Mouse (Mus musculus) gastrocnemius, adult 2 months (tissue): ENCODE results near the gene Draxin. TPM values are rescaled to one million over a fixed set of nuclear protein-coding genes. Genes with fewer than 3 reads are reported as not detected.

Experiments used
- DNase-seq: peaks from one replicate; pipeline ENCODE4 v3.0.0; 2022
- H3K27ac ChIP-seq: fragments of 200-600 bp; 2 replicates; pipeline ENCODE4 v1.8.1; 2022; ENCODE audit warnings: mild to moderate bottlenecking
- H3K4me3 ChIP-seq: fragments of 200-600 bp; 2 replicates; pipeline ENCODE4 v1.8.1; 2022; ENCODE audit warnings: mild to moderate bottlenecking, moderate library complexity
- CTCF ChIP-seq: fragments of 200-600 bp; IDR thresholded peaks from 2 replicates; pipeline ENCODE4 v1.8.1; 2022; ENCODE audit warnings: antibody characterized with exemption, mild to moderate bottlenecking, moderate library complexity
- intact Hi-C: fragments of 180-260 bp; cut with DNase I; formaldehyde crosslinking; loops from one replicate; pipeline ENCODE4 v1.15.1; 2025
- total RNA-seq, 2 experiments: library from RNA; stranded (reverse); gene quantifications; 2 replicates each; pipeline ENCODE4 v1.2.3; 2021

The Draxin gene
- total RNA-seq, 2 experiments from 2014 or later, result 0.03 TPM; not detected in 1

DNA sequence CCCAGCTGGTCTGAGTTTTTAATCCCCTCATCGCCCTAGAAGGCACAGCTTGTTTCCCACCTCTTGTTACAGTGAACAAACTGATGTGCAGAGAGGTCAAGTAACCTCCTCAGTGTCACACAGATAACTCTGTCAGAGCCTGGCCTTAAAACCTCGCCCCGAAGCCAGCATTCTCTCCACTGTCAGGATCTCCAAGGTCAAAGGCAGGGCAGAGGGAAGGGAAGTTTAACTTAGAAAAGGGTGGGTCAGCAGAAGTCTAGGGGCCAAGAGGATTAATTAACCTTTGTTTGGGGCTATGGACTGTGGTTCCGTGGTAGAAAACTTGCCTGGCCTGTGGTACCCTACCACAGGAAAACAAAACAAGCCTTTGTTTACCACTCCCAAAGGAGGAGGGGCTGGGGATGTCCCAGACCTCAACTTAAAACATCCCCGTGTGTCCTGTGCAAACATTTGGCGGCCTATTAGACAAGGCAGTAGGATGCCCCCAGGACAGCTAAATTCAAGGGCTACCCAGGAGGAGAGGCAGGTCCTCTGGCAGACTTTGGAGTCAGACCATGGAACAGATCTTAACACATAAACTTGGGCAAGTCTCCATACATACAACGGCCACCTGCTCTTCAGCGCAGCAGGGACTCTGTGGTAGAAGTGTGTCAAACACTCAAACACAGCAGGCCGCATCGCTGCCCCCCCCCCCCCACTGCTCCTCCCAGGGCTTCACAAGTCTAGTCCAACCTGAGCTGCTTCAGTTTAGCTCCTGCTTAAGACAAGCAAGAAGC lies 45.2 kb downstream of the Draxin start:
- peak overlapping the region; percentile 96 for H3K4me3 ChIP-seq
- intact Hi-C loops, result loop anchor here (5.0 kb wide), 1 partner anchor 43 kb away; no protein-coding TSS in a partner anchor
- peak; percentile 33 for DNase-seq
- peak overlapping the region; percentile 94 for H3K27ac ChIP-seq
- no peak for TF ChIP-seq CTCF

DNA sequence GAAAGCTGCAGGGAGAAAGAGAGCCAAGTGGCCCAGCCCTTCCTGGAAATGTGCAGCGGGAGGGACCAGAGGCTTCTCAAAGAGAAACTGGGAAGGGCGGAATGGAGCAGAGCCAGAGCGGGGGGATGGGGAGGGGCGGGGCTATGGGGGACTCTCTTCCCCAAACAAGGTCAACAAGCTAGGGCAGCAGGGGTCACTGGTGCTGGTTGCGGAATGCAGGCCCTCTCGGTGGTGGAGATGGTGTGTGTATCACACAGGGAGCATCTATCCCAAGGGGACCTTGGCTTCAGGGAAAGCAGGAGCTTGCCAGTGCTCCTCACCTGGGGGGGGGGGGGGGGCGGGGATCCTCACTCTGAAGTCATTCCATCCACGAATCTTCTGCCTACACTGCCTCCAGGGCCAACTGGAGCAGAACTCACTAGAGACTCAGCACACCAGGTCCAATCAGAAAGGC lies 46.2 kb downstream of the Draxin start:
- intact Hi-C loops, result no loop called here
- H3K27ac ChIP-seq, result peak overlapping the region; percentile 94
- TF ChIP-seq CTCF, result no peak
- DNase-seq, result peak; percentile 79
- peak overlapping the region; percentile 96 for H3K4me3 ChIP-seq

DNA sequence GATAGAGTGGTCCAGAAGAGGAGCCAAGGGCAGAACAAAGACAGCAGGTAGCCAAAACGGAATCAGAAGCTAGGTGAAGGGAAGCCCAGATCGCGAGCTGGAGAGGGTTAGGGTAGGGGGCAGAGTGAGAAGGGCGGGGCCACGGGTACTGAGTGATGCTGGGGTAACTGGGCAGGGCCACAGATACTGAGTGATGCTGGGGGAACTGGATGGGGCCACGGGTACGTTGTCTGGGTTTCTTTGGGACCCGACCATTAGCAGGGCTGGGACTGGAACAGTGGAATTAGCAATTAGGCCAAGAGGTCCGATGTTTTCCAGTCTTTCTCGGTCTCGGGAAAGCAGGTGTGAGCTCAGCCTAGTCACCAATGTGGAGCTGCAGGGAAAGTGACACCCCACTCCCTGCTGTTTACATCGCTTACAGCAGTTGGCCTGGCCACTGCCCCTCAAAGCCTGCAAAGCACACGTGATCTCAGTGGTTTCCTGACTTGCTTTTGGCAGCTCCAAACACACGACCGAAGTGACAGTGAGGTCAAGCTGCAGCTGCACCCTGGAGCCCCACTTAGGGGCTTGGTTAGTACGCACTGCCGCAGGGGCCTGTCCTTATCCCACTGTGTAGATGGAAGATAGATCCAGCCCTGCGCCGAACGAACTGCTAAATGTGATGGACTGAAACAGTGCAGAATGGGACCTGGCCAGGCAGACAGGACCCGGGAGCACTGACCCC lies 47.2 kb downstream of the Draxin start:
- intact Hi-C loops, result no loop called here
- Histone ChIP-seq H3K4me3 (peak overlapping the region; percentile 51), H3K27ac (peak overlapping the region; percentile 94)
- no peak for TF ChIP-seq CTCF
- peak; percentile 65 for DNase-seq

DNA sequence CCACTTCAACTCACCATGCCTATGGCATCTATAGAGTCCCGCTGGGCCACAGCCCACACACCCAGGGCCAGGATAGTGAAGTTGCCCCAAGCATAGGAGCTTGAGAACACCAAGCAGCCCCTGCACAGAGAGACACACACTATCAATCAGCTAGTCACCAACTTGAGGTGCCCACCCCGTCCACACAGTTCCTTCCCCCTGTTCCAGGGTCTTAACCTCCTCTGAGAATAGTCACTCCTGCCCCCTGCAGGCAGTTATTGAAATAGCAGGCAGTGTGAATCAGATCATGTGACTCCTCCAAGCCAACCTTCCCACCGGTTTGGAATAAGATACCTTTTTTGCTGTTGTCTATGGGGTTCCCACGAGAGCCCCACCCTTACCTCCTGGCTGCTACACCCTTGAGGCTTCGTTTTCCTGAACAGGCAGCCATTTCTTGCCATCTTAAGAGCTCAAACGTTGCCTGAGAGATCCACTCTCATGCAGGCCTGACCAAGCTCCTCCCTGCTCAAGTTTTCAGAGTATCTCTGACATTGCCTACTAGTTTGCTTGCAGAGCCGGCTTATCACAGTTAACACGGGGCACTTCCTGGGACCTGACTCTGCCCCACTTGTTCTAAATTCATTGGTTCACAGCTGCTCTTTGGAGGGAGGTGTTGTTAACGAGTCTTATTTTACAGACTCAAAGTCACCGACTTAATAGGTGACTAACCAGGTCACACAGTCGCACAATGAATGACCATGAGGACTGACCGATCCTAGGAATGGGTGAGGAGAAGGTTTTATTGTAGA lies 48.0 kb downstream of the Draxin start:
- TF ChIP-seq CTCF, result peak; percentile 80
- Histone ChIP-seq H3K27ac (peak overlapping the region; percentile 94), H3K4me3 (no peak overlapping the region)
- peak; percentile 76 for DNase-seq
- intact Hi-C loops, result no loop called here

DNA sequence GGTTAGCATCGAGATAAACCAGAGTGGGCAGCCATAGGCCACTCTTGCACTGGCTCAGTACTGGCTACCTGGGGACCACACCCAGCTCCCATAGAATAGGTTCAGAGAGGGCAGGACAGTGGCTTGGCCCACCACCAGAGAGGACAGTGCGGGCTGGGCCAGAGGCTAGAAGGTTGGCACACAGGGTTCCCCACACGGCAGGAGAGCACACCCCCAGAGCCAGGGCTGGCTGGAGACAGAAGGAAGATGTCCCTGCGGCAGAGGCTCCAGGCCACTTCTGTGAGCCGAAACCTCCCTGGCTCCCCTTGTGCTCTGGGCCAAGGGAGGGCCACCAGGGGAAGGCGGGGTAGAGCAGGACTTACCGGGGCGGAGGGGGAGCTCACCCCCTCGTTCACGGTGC lies 49.3 kb downstream of the Draxin start:
- intact Hi-C loops, result no loop called here
- Histone ChIP-seq H3K27ac (no peak overlapping the region), H3K4me3 (no peak overlapping the region)
- DNase-seq, result no peak
- no peak for TF ChIP-seq CTCF

- no peak overlapping the region for H3K27ac ChIP-seq
- TF ChIP-seq CTCF, result no peak
- intact Hi-C loops, result no loop called here
- H3K4me3 ChIP-seq, result no peak overlapping the region
- no peak for DNase-seq
Measured at GRCm38 (mm10) chr4:148080597-148080973, 49.9 kb downstream of the Draxin start.

DNA sequence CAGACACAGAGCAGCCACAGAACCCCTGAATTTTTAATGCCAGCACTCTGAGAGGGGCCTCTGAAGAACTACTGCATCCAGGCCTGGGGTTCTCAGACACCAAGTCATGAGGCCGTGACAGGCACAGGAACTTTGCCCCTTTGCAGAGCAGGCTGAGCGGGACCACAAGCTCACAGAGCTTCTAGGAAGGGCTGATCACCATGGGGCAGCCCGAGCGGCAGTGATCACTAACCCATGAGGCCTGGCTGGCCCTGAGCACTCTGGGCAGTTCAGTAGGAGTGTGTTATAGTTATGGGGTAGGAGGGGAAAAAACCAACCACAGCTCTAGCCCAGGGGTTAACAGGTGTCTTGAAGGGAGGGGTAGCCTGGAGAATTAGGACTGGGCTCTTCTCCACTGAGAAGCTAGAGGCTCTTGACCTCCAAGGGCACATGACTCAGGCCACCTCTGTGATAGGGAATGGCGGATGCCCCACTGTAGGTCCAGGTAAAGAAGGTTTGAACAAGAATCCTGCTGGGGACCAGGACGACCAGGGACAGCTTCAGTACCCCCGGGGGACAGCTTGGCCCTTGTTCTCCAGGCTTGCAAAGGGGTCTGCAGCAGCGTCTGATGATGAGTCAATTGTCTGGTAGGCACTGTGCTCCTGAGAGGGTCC lies 50.4 kb downstream of the Draxin start:
- no peak overlapping the region for H3K27ac ChIP-seq
- intact Hi-C loops, result no loop called here
- no peak for DNase-seq
- TF ChIP-seq CTCF, result no peak
- no peak overlapping the region for H3K4me3 ChIP-seq

DNA sequence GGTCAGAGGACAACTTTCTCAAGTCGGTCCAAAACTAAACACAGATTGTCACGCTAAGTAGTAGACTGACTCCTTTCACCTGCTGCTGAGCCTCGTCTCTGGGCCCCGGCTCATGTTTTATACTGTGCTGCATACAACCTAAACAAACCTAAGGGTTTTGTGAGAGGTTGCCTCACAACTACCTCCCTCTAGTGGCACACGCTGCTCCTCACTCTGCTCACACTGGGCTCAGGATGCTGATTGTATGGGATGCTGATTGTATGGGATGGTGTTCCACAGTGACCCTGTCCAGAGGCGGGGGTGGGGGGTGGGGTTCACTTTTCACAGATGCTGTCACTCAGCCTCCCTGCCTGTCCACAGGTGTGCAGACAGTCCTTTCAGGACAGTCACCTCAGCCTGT lies 51.3 kb downstream of the Draxin start:
- TF ChIP-seq CTCF, result no peak
- intact Hi-C loops, result no loop called here
- H3K4me3 ChIP-seq, result no peak overlapping the region

DNA sequence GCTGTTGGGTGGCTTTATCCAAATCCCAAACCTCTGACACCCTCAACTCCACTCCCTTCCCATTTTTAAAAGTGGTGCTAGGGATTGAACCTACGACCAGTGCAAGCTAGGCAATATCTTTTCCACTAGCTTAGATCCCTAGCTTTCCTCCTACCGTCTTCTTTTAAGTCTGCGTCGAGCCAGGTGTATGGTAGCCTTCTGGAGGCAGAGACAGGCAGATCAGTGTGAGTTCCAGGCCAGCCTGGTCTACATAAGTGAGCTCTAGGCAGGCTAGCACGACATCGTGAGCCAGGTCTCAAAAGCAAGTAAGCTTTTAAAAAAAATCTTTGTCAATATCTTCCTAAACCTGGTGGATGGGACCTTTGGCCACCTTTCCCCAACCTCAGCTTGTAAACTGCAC lies 54.6 kb downstream of the Draxin start:
- no peak for TF ChIP-seq CTCF
- DNase-seq, result no peak
- Histone ChIP-seq H3K4me3 (no peak overlapping the region), H3K27ac (peak overlapping the region; percentile 72; the same call in 1 of the 2 replicates)
- intact Hi-C loops, result no loop called here

More for the DNA sequence above, 51.3 kb downstream of the Draxin start:
- DNase-seq, result no peak
- H3K27ac ChIP-seq, result no peak overlapping the region

GRCm38 (mm10) chr4:148075259-148075658 lies 55.2 kb downstream of the Draxin start:
- no peak for TF ChIP-seq CTCF
- DNase-seq, result peak; percentile 84
- Histone ChIP-seq H3K27ac (peak overlapping the region; percentile 72), H3K4me3 (peak overlapping the region; percentile 63)
- intact Hi-C loops, result no loop called here

- intact Hi-C loops, result no loop called here
- Histone ChIP-seq H3K27ac (peak overlapping the region; percentile 72), H3K4me3 (peak overlapping the region; percentile 63)
- DNase-seq, result no peak
- TF ChIP-seq CTCF, result peak; percentile 57
Measured at GRCm38 (mm10) chr4:148074521-148075189, 55.8 kb downstream of the Draxin start.

DNA sequence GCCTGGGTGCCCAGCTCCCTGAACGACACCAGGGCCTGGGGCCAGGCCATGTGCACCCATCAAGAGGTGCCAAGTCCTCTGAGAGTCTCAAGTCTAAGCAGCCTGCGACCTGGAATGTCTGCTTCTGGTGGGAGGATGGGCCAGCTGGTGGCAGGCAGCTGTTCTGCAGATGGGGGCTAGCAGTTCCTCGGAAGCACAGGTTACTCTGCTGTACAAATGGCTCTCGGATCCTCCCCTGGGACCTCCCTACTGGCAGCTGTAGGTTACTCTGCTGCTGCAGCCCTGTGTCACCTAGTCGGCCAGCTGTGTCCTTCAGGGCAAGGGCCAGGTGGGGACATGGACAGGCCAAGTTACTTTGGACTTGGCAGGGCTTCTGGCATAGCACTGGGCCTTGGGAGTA lies 59.0 kb downstream of the Draxin start:
- Histone ChIP-seq H3K27ac (peak overlapping the region; percentile 52), H3K4me3 (no peak overlapping the region)
- peak; percentile 76 for DNase-seq
- intact Hi-C loops, result no loop called here
- TF ChIP-seq CTCF, result no peak
